Mouse (Mus musculus): Measurements from ENCODE around the gene Clec3b. TPM values are rescaled to one million over a fixed set of nuclear protein-coding genes. Genes with fewer than 3 reads are reported as not detected.

Gene Clec3b
- total RNA-seq, 4 experiments from 2014 or later, result 13.5 to 23.8 (median 20.1) TPM

DNA sequence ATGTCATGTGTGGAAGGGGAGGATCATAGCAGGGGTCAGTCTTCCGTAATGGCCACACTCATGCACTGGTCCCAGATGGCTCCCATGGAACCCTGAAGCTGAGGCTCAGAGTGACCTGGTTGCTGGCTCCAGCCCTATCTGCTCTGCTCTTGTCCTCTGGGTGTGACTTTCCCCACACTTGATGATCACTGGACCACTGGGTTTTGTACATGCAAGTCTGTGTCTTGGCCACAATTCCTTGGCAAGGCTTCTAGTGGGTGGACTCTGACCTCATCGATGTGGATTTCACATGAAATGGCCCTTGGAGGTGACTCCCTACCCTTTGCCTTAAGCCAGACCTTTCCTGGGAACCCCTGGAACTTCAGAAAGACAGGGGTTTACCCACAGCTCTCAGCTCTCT is 2.4 kb downstream of the Clec3b start:
- DNase-seq, result no peak

DNA sequence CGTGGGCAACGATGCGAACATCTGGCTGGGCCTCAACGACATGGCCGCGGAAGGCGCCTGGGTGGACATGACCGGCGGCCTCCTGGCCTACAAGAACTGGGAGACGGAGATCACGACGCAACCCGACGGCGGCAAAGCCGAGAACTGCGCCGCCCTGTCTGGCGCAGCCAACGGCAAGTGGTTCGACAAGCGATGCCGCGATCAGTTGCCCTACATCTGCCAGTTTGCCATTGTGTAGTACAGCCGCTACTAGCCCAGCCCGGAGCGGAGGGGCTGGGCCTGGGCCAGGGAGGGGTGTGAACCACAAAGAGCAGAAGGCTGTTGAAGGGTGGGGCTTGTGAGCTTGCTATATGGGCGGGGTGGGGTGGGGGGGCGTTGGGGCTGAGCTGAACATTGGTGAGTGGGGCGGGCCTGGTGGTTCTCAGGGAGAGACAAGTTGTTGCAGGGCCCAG is 6.2 kb downstream of the Clec3b start:
- DNase-seq, result peak; percentile 33

DNA sequence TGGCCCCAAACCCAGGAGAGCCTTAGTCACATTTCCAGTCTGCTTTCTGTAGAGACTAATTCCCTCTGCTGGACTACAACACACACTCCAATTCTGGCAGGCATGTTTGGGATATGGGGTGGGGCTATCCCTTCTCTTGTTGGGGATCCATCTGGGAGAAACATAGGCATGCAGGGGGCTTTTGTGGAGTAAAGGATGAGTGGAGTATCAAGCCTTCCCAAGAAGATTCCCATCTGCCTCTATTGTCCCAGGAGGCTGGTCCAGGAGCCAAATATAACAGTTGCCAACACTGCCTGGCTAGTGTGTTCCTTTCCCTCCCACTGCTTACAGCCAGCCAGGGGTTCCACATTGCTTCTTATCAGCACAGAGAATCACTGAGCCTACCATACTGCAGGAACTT is 7.0 kb downstream of the Clec3b start:
- no peak for DNase-seq

DNA sequence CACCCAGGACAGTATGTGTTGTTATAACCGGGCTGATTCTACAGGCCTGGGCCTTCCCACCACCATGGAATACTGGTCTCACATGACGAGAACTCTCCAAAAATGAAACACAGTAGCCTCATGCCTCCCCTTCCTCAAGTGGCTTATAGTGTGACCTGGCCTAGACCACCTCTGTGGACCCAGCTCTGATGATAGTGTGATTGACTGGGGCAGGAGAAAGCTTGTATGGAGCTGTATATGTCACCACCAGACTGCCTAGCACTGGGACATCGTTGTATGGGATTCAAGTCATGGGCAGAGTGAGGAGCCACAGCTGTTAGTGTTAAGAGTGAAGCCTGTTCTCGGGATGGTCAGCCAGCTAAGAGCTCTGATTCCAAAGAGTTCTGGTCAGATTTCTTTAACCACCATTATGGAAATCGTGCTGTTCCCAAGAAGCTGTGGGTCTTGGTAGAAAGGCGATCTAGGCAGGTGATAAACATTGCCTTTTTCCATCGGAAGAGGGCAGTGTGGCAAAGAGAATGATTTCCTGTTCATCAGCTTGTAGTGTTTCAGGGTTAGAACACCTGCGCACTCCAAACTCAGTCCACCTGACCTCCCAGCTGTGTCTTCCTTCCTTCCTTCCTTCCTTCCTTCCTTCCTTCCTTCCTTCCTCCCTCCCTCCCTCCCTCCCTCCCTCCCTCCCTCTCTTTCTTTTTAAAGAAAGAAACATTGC is 7.5 kb downstream of the Clec3b start:
- DNase-seq, result no peak

- peak; percentile 55 for DNase-seq
Measured at GRCm38 (mm10) chr9:123159330-123159729, 8.6 kb downstream of the Clec3b start.

DNA sequence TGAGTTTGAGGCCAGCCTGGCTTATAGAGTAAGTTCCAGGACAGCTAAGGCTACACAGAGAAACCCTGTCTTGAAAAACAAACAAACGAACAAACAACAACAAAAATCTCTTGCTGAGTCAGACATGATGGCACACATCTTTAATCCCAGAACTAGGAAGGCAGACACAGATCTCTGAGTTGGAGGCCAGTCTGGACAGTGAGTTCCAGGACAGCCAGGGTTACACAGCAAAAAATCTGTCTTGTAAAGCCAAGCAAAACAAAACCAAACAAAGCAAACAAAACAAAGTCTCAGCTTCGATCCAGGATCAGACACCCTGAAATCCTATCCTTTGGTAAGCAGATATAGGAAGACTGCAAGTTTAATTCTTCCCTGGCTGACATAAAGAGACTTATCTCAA is 11.0 kb downstream of the Clec3b start:
- DNase-seq, result no peak

DNA sequence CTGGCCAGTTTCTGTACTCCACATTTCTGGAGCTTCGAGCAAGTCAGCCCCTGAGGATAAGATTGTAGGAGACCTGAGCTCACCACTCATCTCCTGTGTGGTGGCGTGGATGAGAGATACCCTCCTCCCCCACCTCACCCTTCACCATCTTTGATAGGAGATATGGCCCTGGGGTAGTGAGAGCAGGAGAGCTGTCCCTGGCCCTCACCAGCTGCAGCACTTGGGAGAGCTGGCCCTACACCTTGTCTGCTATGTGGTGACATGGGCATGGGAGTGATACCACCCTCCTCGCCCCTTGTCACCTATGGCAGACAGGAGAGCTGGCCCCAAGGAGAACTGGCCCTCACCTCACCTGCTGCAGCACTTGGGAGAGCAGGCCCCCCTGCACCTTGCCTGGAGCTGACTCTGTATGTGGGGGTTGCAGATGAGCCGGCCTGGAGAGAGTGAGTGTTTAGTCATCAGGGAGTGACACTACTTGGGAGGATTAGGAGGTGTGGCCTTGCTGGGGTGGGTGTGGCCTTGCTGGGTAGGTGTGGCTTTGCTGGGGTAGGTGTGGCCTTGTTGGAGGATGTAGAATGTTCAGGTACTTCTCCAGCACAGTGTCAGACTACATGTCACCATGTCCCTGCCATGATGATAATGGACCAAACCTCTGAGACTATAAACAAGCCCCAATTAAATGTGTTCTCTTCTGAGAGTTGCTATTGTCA is 12.4 kb downstream of the Clec3b start:
- DNase-seq, result no peak

- DNase-seq, result no peak
Measured at GRCm38 (mm10) chr9:123165781-123166443, 15.2 kb downstream of the Clec3b start.

DNA sequence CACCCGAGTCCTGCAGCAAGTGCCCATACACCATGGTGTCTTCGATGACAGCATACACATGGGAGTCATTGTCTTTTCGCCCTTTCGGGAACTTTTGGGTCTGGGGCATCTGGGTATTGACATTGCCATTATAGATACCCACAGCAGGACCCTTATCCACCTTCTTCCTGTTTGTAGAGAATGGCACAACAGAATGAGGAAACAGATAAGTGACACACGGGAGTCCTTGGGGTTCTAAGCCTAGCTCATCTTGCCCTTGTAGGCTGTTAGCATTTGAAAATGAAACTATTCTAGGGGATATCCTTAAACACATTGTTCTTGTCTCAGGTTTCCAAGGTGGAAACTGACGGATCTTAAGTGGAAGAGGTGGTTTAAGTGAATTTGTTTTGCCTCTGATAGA is 23.0 kb downstream of the Clec3b start:
- DNase-seq, result no peak

GRCm38 (mm10) chr9:123174356-123174755 is 23.6 kb downstream of the Clec3b start:
- DNase-seq, result no peak

DNA sequence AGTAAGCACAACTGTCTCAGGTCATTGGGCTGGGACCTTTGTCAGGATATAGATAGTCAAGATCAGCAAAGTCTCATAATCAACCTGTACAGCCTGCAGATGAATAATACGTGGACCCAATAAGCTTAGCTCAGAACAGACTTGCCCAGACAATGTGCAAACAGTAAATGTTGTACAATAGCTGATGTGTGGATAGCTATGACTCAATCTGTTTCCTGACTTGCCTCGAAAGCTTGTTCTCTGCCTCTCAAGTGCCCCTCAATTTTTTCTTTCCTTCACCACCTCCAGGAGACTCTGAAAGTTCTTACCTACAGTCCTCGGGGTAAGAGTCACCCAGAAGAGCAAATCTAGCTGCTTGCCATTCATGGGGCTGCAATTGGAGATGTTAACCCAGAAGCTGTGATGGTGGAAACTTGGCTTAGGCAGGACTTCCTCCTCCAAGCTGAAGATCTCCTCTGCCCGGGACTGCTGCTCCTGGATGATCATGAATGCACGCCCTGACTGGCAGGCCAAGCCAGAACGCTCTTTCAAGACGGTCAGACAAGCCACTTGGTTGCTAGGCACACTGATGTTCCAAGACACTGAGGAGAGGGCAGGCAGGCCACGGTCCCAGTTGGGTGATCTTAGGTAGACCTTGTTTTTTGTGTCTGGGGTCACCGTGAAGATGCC is 26.8 kb downstream of the Clec3b start:
- no peak for DNase-seq

- DNase-seq, result no peak
Measured at GRCm38 (mm10) chr9:123180003-123180402, 29.3 kb downstream of the Clec3b start.

DNA sequence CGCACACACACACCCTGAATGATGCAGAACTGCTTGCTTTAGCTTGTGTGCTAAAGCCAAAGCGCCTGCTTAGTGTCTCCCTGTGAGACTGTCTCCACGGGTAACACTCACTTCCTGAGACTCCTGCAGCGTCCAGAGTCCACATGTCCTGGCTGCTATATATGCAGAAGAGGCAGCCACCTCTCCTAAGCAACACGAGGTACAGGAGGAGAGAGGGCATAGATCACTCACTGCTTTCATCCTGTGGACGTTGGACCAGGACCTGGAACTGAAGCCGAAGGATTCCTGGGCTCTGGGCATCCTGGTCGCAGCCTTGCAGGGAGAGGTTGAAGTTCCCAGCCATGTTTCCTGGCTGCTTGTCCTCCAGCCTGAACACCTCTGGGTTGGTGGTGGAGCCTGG is 32.5 kb downstream of the Clec3b start:
- no peak for DNase-seq

DNA sequence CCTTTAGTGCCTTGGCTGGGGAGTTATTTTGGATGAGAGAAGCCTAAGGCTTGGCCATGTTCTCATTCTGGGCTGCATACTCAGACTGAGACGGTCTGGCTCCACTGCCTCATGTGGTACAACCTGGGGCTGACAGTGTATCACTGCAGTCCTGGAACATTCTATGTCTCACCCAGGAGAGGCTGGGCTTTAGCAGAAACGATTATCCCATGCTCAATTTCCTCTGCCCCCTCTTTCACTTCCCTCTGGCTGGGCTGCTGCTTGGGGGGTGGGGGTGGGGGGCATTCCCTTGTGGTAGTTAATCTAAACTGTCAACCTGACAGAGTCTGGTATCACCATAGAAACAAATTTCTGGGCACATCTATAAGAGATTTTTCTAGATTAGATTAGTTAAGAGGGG is 34.8 kb downstream of the Clec3b start:
- no peak for DNase-seq

GRCm38 (mm10) chr9:123186151-123186550 is 35.4 kb downstream of the Clec3b start:
- DNase-seq, result no peak

DNA sequence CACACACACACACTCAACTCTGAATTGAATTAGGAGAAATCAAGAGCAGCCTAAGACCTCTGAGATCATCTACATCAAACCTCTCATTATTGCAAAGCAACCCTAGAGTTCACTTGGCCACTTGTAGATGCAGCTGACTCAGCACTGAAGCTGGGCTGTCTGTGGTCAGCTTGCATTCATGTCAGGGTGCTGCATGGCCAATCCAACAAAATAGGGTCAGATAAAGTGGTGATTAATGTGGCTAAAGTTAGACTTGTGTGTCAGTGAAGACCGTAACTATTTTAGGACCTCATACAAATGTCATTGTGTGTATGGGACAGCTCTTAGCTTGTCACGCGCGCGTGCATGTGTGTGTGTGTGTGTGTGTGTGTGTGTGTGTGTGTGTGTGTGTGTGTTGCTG is 36.8 kb downstream of the Clec3b start:
- no peak for DNase-seq

DNA sequence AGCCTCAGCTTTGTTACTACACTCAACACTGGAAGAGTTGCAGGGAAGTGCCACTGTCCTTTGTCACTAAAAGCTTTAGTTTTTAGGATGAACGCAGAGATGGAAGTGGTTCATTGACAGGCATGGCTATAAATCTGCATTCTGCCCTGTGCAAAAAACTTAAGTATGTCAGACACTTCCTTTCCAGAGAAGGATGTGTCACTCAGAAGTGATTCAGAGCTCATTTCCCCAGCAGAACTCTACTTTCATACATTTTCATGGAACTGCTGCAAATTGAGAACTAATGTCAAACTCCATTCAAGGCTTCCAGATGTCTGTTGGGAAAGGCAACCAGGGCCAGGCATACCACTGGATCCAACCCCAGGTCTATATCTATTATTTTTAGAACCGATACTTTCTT is 37.5 kb downstream of the Clec3b start:
- no peak for DNase-seq

GRCm38 (mm10) chr9:123200116-123200515 is 49.4 kb downstream of the Clec3b start:
- no peak for DNase-seq

GRCm38 (mm10) chr9:123206526-123206925 is 55.8 kb downstream of the Clec3b start:
- no peak for DNase-seq

DNA sequence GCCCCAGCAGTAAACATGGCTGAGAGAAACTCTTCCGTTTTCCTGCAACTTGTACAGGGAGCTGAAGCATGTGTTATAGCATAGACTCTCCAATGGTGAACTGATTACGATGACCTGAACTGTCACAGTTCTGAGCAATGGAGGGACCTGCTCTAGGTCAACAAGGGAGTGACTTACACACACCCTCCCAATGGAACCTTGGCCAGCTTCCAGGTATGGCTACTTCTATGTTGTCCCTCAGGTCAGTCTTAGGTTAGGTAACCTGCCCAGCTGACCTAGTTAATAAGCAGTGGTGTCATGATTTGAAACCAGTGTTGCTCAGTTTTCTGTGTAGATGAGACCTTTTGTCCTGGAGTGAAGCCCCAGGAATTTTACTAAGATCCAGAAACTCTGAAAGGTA is 56.2 kb downstream of the Clec3b start:
- DNase-seq, result no peak
